Mouse (Mus musculus) liver, adult 2 months (tissue): ENCODE results near the gene Tcl1. TPM values are rescaled to one million over a fixed set of nuclear protein-coding genes. Genes with fewer than 3 reads are reported as not detected.
"Not testable (repeated sequence)": the region's sequence is repeated elsewhere in the genome, so short reads cannot be mapped to it uniquely, and the experiment has no call there.

Experiments
- DNase-seq: peaks from one replicate; pipeline ENCODE4 v3.0.0-alpha.2; 2011; ENCODE audit warnings: low read depth, low spot score; ENCODE audit errors: extremely low read depth
- H3K27ac ChIP-seq: fragments of 200-500 bp; replicated peaks from 2 replicates; pipeline ENCODE4 v1.5.1; 2012; ENCODE audit warnings: low read depth, mild to moderate bottlenecking, control low read depth, inconsistent platforms, low read length; ENCODE audit not compliant: insufficient read depth
- H3K27me3 ChIP-seq: fragments of 200-500 bp; 2 replicates; pipeline ENCODE4 v1.6.1; 2012; ENCODE audit warnings: mild to moderate bottlenecking, moderate library complexity, low read length, inconsistent platforms; ENCODE audit not compliant: control insufficient read depth, insufficient read depth
- H3K36me3 ChIP-seq: fragments of 200-500 bp; 2 replicates; pipeline ENCODE4 v1.6.1; 2012; ENCODE audit warnings: low read length, inconsistent platforms; ENCODE audit not compliant: control insufficient read depth, insufficient read depth
- H3K4me1 ChIP-seq: fragments of 200-500 bp; 2 replicates; pipeline ENCODE4 v1.6.1; 2011; ENCODE audit warnings: low read length; ENCODE audit not compliant: control insufficient read depth, insufficient read depth
- H3K4me3 ChIP-seq: fragments of 200-500 bp; 2 replicates; pipeline ENCODE4 v1.5.1; 2011; ENCODE audit warnings: low read depth, mild to moderate bottlenecking, control low read depth, low read length, moderate library complexity; ENCODE audit not compliant: insufficient read depth
- H3K79me2 ChIP-seq: fragments of 200-500 bp; 2 replicates; pipeline ENCODE4 v1.6.1; 2012; ENCODE audit warnings: inconsistent platforms, mild to moderate bottlenecking, low read length, moderate library complexity; ENCODE audit not compliant: control insufficient read depth, insufficient read depth
- H3K9ac ChIP-seq: fragments of 200-500 bp; 2 replicates; pipeline ENCODE4 v1.6.1; 2012; ENCODE audit warnings: low read depth, mild to moderate bottlenecking, control low read depth, inconsistent platforms, low read length
- CTCF ChIP-seq: fragments of 200-500 bp; IDR thresholded peaks from 2 replicates; pipeline ENCODE4 v1.5.1; 2011; ENCODE audit warnings: low read depth, low read length, control low read depth
- POLR2A ChIP-seq: fragments of 200-500 bp; IDR thresholded peaks from 2 replicates; pipeline ENCODE4 v1.6.1; 2011; ENCODE audit warnings: low read length, control low read depth; ENCODE audit not compliant: insufficient read depth; ENCODE audit errors: extremely low read depth
- WGBS: fragments of 180-500 bp; shearing (Covaris S2); methylation state at CpG from one replicate; pipeline ENCODE4 v1.1.7; 2018; 5-methylcytosine and 5-hydroxymethylcytosine counted together
- polyA plus RNA-seq: library from polyadenylated mRNA; depleted of rRNA; stranded (reverse); fragments of >200 nt; gene quantifications from 2 replicates; pipeline ENCODE4 v1.2.3, GENCODE M21; 2012
- total RNA-seq: library from RNA; depleted of rRNA; stranded (reverse); fragments of >200 nt; gene quantifications from 2 replicates; pipeline ENCODE4 v1.2.3, GENCODE M21; 2014

Tcl1 gene
- total and polyA plus RNA-seq, 2 experiments = not detected

- H3K79me2 ChIP-seq = no peaks in the 10 kb centered on the region
- H3K4me1 ChIP-seq = no peaks in the 10 kb centered on the region
- 53% methylated on average over 16 of the region's 16 CpGs for WGBS
- TF ChIP-seq CTCF (no peak), POLR2A (no peak)
- no peaks in the 10 kb centered on the region for H3K27me3 ChIP-seq
- no peaks in the 10 kb centered on the region for H3K36me3 ChIP-seq
- no peak for DNase-seq
- no peak overlapping the region for H3K9ac ChIP-seq
- H3K4me3 ChIP-seq = no peak overlapping the region
- H3K27ac ChIP-seq = no peak overlapping the region
Measured at GRCm38 (mm10) chr12:105224621-105225320, 2.2 kb upstream of the Tcl1 start.

DNA sequence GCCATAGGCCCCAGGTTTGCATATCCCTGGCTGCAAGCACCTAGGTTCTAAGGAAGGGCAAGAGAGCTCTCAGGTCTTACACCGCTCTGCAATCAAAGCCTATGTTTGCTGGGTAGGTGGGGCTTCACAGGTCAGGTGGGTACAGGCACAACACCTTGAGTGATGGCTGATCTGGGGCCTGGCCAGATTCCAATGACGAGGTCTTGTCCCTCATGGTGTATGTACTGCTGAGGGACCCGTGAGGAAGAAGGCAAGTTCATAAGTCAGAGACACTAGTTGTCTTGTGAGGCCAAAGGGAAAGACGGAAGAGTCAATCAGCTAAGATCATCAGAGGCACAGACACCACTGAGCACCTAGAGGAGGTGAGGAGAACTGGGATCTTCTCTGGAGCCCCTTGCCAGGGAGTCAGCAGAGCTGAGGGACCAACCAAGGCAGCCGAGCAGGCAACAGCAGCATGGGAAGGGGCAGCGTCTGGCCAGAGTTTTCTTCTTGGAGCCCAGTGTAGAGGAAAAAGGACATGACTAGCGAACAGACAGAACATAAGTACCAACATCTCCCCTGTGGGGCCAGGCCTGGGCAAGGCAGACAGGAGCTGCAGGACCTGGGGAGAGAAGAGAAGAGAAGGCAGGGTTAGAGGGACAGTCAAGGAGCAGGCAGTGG lies 5.4 kb downstream of the Tcl1 start:
- H3K9ac ChIP-seq = no peak overlapping the region

DNA sequence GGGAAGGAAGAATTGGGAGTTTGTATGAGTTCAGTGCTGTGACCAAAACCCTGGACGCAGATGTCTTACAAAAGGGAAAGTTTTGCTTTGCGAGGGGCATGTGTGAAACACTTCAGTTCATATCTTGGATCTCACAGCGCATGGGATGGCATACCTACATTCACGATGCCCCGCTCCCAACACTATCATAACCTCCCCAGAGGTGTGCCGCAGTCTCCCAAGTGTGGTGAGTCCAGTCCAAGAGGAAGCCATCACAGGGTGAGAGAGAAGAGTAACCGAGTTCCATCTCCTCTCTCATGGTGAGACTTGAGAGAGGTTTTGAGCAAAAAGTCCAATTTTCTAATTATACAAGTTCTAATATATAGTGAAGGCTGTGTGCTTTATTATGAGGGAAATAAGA lies 13.4 kb downstream of the Tcl1 start:
- 88% methylated on average over 7 of the region's 7 CpGs for WGBS
- Histone ChIP-seq H3K9ac (no peak overlapping the region), H3K4me3 (no peak overlapping the region), H3K27me3 (no peaks in the 10 kb centered on the region), H3K79me2 (no peaks in the 10 kb centered on the region), H3K36me3 (no peaks in the 10 kb centered on the region), H3K27ac (no peak overlapping the region), H3K4me1 (no peaks in the 10 kb centered on the region)
- TF ChIP-seq CTCF (no peak), POLR2A (no peak)
- DNase-seq = no peak

More for the DNA sequence above, 5.4 kb downstream of the Tcl1 start:
- Histone ChIP-seq H3K4me3 (no peak overlapping the region), H3K4me1 (no peaks in the 10 kb centered on the region), H3K27ac (no peak overlapping the region), H3K79me2 (no peaks in the 10 kb centered on the region), H3K36me3 (no peaks in the 10 kb centered on the region), H3K27me3 (no peaks in the 10 kb centered on the region)
- no peak for DNase-seq
- 74% methylated on average over 7 of the region's 7 CpGs for WGBS
- TF ChIP-seq POLR2A (no peak), CTCF (no peak)

DNA sequence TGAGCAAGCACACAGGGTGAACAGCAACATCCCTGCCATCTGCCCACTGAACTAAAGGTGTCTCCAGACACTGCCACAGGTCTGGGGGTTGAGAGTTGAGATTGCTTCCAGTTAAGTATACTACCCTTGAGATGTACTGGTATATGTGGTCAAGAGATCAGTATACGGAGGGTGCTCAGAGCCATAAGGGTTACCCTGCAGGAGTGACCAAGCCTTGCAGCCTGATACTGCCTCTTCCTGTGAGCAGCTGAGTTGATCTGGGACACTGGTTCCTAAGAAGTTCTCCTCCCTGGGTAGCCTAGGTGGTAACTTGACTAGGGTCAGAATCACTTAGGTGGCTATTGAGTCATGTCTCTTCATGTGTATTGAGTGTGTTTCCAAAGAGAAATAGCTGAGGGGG lies 14.2 kb downstream of the Tcl1 start:
- no peak for DNase-seq
- no peak overlapping the region for H3K4me3 ChIP-seq
- no peaks in the 10 kb centered on the region for H3K79me2 ChIP-seq
- H3K27me3 ChIP-seq = no peaks in the 10 kb centered on the region
- H3K36me3 ChIP-seq = no peaks in the 10 kb centered on the region
- H3K27ac ChIP-seq = no peak overlapping the region
- WGBS = 87% methylated on average over 1 of the region's 1 CpGs
- no peak for TF ChIP-seq CTCF
- TF ChIP-seq POLR2A = no peak
- no peaks in the 10 kb centered on the region for H3K4me1 ChIP-seq
- no peak overlapping the region for H3K9ac ChIP-seq

- Histone ChIP-seq H3K27me3 (no peaks in the 10 kb centered on the region), H3K9ac (no peak overlapping the region), H3K36me3 (no peaks in the 10 kb centered on the region), H3K4me3 (no peak overlapping the region), H3K27ac (no peak overlapping the region), H3K79me2 (no peaks in the 10 kb centered on the region), H3K4me1 (no peaks in the 10 kb centered on the region)
- WGBS = 59% methylated on average over 1 of the region's 1 CpGs
- TF ChIP-seq POLR2A = no peak
- TF ChIP-seq CTCF = no peak
- no peak for DNase-seq
Measured at GRCm38 (mm10) chr12:105207071-105207470, 15.5 kb downstream of the Tcl1 start.

GRCm38 (mm10) chr12:105201657-105202056 lies 20.9 kb downstream of the Tcl1 start, which contains the start of gene Tcl1b4:
TSS of gene Tcl1b4 (plus strand) at chr12:105201957.
- not testable (repeated sequence) for H3K79me2 ChIP-seq, H3K27me3 ChIP-seq, H3K4me3 ChIP-seq, H3K4me1 ChIP-seq, H3K27ac ChIP-seq, DNase-seq, H3K36me3 ChIP-seq, H3K9ac ChIP-seq
- 74% methylated on average over 1 of the region's 1 CpGs for WGBS

DNA sequence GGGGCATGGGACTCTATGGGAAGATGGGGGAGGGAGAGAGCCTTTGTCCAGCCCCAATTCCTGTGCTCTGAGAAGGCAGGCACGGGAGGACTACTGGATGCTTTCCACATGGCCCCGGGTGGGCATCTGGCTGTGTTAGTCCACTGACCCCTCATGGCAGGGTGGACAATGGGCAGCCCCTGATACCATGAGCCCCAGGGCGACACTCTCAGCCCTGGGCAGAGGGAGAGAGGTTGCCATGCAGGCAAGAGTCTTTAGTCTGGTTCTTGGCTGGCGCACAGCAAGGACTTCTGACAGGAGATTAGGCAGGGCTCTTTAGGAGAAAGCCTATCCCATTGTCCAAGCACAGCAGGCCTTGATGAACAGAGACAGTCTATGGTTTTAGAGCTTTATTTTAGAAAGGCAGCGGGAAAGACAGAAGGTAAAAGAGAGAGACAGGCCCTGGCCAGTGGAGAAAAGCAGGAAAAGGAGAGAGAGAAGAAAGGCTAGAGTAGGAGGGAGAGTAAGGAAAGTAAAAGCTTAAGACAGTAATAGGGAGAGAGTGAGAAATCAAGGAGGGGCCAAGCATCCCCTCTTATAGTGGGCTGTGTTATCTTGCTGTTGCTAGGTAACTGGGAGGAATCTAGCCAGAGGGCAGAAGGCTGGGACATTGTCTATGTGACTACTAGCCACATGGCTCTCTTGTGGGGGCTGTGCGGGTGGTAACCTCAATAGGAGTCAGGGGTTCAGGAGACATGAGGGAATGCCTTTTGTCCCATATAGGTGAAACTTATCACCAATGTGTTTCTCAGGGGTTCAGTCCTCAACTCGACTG lies 22.7 kb downstream of the Tcl1 start:
- not testable (repeated sequence) for H3K4me1 ChIP-seq, H3K4me3 ChIP-seq, H3K27ac ChIP-seq, H3K9ac ChIP-seq, H3K27me3 ChIP-seq, H3K36me3 ChIP-seq, DNase-seq, H3K79me2 ChIP-seq
- WGBS = 58% methylated on average over 7 of the region's 7 CpGs

DNA sequence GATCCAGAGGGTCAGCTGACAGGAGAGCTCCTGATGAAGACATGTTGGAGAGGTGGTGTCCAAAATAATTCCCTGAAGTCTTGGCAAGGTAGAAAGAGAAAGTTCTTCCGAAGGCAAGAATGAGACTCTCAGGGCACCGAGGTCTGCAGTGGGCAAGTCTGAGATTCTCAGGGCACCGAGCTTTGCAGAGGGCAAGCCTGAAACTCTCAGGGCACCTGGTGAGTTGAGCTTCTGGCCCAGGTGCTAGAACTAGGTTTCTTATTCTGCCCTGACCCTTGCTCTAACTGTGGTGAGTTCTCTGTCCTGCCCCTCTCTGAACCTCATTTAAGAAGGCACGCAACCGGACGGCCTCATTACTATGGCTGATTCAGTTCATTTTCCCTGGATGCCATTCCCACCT lies 31.9 kb downstream of the Tcl1 start, which contains the start of gene Tcl1b3:
Gene Tcl1b3 (plus strand): TSS at position 301 of the 400 bp plus-strand sequence.
- H3K9ac ChIP-seq, H3K79me2 ChIP-seq, H3K36me3 ChIP-seq, DNase-seq, H3K27me3 ChIP-seq, H3K4me1 ChIP-seq, H3K27ac ChIP-seq, H3K4me3 ChIP-seq: not testable (repeated sequence)
- WGBS = 90% methylated on average over 6 of the region's 6 CpGs
